Mouse (Mus musculus): ENCODE measurements at regions not wholly inside any gene's neighbourhood (a gene's known extent, or its start where the extent isn't known, plus 50 kb on each side); places are given as distances from the start of the nearest gene placed in this dataset.

- WGBS (ENCODE audit: missing documents): 90% methylated on average over 5 of the region's 5 CpGs
- Histone ChIP-seq H3K27ac (no peak overlapping the region), H3K36me3 (ENCODE audit: inconsistent target) (no peaks in the 10 kb centered on the region), H3K79me2 (ENCODE audit: inconsistent target) (no peaks in the 10 kb centered on the region), H3K4me3 (ENCODE audit: inconsistent target) (no peak overlapping the region)
Observed at GRCm38 (mm10) chr15:11774717-11775116, 132.4 kb downstream of the Npr3 start.

DNA sequence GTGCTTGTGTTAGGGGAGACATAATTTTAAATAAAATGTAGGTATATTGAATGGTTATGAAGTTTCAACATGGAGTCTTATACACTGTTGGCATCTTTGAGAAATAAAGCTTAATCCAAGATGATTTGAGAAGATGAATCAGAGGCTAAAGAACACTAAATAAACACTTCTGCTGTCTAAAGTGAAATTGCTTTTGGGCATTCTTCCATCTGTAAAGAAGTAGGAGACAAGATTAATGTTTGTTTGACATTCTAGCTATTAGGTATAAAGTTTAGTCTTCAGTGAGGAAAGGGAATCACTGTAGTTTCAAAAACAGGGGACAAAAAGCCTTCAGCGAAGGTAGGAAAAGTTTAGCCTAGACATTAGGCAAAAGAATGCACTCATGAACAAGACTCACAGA, 136.5 kb downstream of the Npr3 start:
- Histone ChIP-seq H3K27ac (no peak overlapping the region), H3K4me3 (ENCODE audit: inconsistent target) (no peak overlapping the region), H3K36me3 (ENCODE audit: inconsistent target) (no peaks in the 10 kb centered on the region), H3K79me2 (ENCODE audit: inconsistent target) (no peaks in the 10 kb centered on the region)
- WGBS (ENCODE audit: missing documents): 100% methylated on average over 1 of the region's 1 CpGs

DNA sequence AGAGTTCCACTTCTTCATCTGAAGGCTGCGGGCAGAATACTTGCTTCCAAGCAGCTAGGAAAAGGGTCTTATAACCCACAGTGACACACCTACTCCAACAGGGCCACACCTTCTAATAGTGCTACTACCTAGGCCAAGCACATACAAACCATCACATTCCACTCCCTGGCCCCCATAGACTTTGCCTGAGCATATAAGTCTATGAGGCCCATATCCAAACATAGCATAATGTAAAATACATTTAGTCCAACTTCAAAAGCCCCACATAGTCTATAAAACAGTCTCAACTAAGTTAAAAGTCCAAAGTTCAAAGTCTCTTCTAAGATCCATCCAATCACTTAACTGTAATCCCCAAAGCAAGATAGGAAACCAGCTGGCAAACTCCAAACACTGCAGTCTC, 149.1 kb downstream of the Npr3 start:
- whole genome bisulfite sequencing (ENCODE audit: missing documents): 83% methylated on average over 1 of the region's 1 CpGs
- no peak overlapping the region for H3K4me3 ChIP-seq (ENCODE audit: inconsistent target)
- no peaks in the 10 kb centered on the region for H3K79me2 ChIP-seq (ENCODE audit: inconsistent target)
- H3K36me3 ChIP-seq (ENCODE audit: inconsistent target): no peaks in the 10 kb centered on the region
- H3K27ac ChIP-seq: no peak overlapping the region

DNA sequence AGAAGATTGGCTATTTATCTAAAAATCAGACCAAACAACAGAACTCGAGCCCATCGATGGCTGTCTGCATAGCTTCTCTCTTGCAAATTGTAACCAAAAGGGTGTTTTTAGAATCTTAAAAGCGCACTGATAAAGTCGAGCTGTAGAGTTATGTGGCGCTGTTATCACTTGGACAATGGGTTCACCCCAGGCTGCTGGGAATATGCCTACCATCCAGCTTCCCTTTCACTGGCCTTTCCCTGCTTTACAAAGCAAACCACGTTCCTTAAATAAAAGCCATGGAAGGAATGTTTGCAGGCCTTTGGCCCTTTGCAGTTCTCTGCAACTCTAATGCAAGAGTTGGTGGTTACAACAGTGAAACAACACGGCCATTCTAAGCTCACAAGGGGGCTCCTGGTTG, 150.3 kb downstream of the Npr3 start:
- WGBS (ENCODE audit: missing documents): 85% methylated on average over 7 of the region's 7 CpGs
- H3K36me3 ChIP-seq (ENCODE audit: inconsistent target): no peaks in the 10 kb centered on the region
- H3K4me3 ChIP-seq (ENCODE audit: inconsistent target): no peak overlapping the region
- no peaks in the 10 kb centered on the region for H3K79me2 ChIP-seq (ENCODE audit: inconsistent target)
- H3K27ac ChIP-seq: no peak overlapping the region

- WGBS (ENCODE audit: missing documents): 44% methylated on average over 3 of the region's 3 CpGs
- Histone ChIP-seq H3K36me3 (ENCODE audit: inconsistent target) (no peaks in the 10 kb centered on the region), H3K79me2 (ENCODE audit: inconsistent target) (no peaks in the 10 kb centered on the region), H3K4me3 (ENCODE audit: inconsistent target) (no peak overlapping the region), H3K27ac (no peak overlapping the region)
Observed at GRCm38 (mm10) chr15:11753216-11753615, 153.9 kb downstream of the Npr3 start.

- no peaks in the 10 kb centered on the region for H3K36me3 ChIP-seq (ENCODE audit: inconsistent target)
- H3K27ac ChIP-seq: no peak overlapping the region
- H3K4me3 ChIP-seq (ENCODE audit: inconsistent target): no peak overlapping the region
- H3K79me2 ChIP-seq (ENCODE audit: inconsistent target): no peaks in the 10 kb centered on the region
- WGBS (ENCODE audit: missing documents): 97% methylated on average over 5 of the region's 5 CpGs
Observed at GRCm38 (mm10) chr15:11750893-11751292, 156.2 kb downstream of the Npr3 start.

DNA sequence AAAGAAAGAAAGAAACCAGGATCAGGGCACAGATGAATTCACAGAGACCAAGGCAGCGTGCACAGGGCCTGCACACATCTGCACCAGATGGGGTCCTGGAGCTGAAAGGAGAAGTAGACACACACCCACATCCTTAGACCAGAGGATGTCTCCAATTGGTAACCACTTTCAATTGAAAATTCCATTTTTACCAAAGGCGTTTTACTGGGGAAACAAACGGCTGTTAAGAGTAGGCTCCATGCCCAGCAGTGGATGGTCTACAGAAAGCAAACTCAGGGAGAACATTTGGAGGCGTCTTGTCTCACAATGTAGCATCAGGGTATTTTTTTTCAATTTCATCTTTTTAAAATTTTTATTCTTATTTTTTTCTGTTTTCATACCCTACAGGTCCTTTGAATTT, 157.6 kb downstream of the Npr3 start:
- Histone ChIP-seq H3K79me2 (ENCODE audit: inconsistent target) (no peaks in the 10 kb centered on the region), H3K27ac (no peak overlapping the region), H3K4me3 (ENCODE audit: inconsistent target) (no peak overlapping the region), H3K36me3 (ENCODE audit: inconsistent target) (no peaks in the 10 kb centered on the region)
- 85% methylated on average over 4 of the region's 4 CpGs for WGBS (ENCODE audit: missing documents)

GRCm38 (mm10) chr15:11748306-11748705, 158.8 kb downstream of the Npr3 start:
- Histone ChIP-seq H3K4me3 (ENCODE audit: inconsistent target) (no peak overlapping the region), H3K36me3 (ENCODE audit: inconsistent target) (no peaks in the 10 kb centered on the region), H3K27ac (no peak overlapping the region), H3K79me2 (ENCODE audit: inconsistent target) (no peaks in the 10 kb centered on the region)
- WGBS (ENCODE audit: missing documents): 88% methylated on average over 2 of the region's 2 CpGs

GRCm38 (mm10) chr15:11746754-11747153, 160.3 kb downstream of the Npr3 start:
- Histone ChIP-seq H3K36me3 (ENCODE audit: inconsistent target) (no peaks in the 10 kb centered on the region), H3K4me3 (ENCODE audit: inconsistent target) (no peak overlapping the region), H3K79me2 (ENCODE audit: inconsistent target) (no peaks in the 10 kb centered on the region), H3K27ac (no peak overlapping the region)
- WGBS (ENCODE audit: missing documents): 92% methylated on average over 1 of the region's 1 CpGs

DNA sequence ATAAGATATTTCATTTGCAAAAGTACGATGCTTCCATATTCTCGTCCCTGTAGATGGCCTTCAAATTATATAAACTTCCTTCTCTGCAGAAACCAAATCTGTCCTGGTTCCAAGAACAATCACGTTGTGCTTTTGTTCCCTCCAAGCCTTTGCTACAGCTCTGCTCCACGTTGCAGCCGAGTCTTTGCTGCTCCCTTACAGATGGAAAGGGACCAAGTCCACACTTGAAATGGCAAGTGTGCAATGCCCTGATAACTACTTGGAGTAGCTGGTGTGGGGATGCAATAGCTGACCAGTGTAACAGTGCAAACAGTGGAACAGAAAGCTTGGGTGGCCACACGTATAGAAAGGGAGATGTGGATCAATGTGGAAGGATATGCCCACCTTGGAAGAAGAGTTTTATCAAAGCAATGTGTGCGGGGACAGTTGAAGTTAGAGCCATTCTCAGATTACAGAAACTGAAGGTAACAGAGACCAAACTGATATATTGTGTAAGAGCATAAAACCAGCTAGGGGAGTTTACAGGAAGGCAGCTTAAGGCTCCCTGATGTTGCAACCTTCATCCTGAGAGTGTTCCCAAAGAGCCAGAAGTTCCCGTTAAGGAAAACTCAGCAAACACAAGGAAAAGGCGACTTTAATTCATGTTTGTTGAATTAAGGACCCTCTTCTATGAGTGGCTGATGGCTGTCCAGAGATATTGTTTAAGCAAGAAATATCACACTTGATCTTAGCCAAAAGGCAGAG, 161.3 kb downstream of the Npr3 start:
- no peak overlapping the region for H3K27ac ChIP-seq
- no peaks in the 10 kb centered on the region for H3K79me2 ChIP-seq (ENCODE audit: inconsistent target)
- no peaks in the 10 kb centered on the region for H3K36me3 ChIP-seq (ENCODE audit: inconsistent target)
- 85% methylated on average over 9 of the region's 9 CpGs for WGBS (ENCODE audit: missing documents)
- H3K4me3 ChIP-seq (ENCODE audit: inconsistent target): no peak overlapping the region

GRCm38 (mm10) chr15:11744903-11745302, 162.2 kb downstream of the Npr3 start:
- Histone ChIP-seq H3K27ac (no peak overlapping the region), H3K79me2 (ENCODE audit: inconsistent target) (no peaks in the 10 kb centered on the region), H3K36me3 (ENCODE audit: inconsistent target) (no peaks in the 10 kb centered on the region), H3K4me3 (ENCODE audit: inconsistent target) (no peak overlapping the region)
- 83% methylated on average over 5 of the region's 5 CpGs for WGBS (ENCODE audit: missing documents)

- Histone ChIP-seq H3K4me3 (ENCODE audit: inconsistent target) (no peak overlapping the region), H3K36me3 (ENCODE audit: inconsistent target) (no peaks in the 10 kb centered on the region), H3K27ac (no peak overlapping the region), H3K79me2 (ENCODE audit: inconsistent target) (no peaks in the 10 kb centered on the region)
- WGBS (ENCODE audit: missing documents): 93% methylated on average over 2 of the region's 2 CpGs
Observed at GRCm38 (mm10) chr15:11744296-11744695, 162.8 kb downstream of the Npr3 start.

DNA sequence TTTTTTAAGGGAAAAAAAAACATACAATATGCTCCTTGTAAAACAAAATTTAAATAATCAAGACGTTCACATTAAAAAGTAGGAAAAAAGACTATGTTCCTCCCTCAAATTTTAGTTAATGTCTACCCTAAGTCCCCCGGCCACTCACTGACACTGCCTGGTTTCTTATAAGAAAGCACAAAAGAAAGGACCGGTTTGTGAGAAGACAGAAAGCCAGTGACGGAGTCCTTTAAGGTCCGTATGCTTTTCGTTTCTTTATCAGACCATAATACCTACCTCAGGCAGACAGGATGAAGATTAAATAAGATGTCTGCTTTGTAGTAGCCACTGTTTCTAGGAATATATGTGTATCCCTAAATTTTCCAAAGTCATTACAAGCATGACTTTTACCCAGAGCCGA, 164.3 kb downstream of the Npr3 start:
- WGBS (ENCODE audit: missing documents): 98% methylated on average over 6 of the region's 7 CpGs

DNA sequence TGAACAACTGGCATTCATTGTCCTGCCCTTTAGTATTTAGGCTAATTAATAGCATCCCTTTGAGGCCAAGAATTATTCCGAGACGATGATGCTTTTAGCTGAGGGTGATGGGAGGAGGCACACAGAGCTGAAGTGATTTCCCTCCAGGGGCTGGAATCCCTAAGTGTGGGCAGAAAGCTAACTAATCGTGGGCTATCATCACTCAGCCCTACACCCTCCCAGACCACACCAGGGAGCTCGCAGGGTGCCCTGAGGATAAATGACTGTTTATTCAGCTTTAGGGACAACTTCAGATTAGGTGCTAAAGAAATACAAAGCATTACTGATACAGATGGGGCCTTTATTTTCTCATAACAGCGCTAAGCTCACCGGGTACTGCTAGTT, 164.7 kb downstream of the Npr3 start:
- WGBS (ENCODE audit: missing documents): 80% methylated on average over 6 of the region's 6 CpGs
- Histone ChIP-seq H3K36me3 (ENCODE audit: inconsistent target) (no peaks in the 10 kb centered on the region), H3K27ac (no peak overlapping the region), H3K79me2 (ENCODE audit: inconsistent target) (no peaks in the 10 kb centered on the region), H3K4me3 (ENCODE audit: inconsistent target) (no peak overlapping the region)

More for the DNA sequence above, 164.3 kb downstream of the Npr3 start:
- Histone ChIP-seq H3K27ac (no peak overlapping the region), H3K4me3 (ENCODE audit: inconsistent target) (no peak overlapping the region), H3K79me2 (ENCODE audit: inconsistent target) (no peaks in the 10 kb centered on the region), H3K36me3 (ENCODE audit: inconsistent target) (no peaks in the 10 kb centered on the region)

DNA sequence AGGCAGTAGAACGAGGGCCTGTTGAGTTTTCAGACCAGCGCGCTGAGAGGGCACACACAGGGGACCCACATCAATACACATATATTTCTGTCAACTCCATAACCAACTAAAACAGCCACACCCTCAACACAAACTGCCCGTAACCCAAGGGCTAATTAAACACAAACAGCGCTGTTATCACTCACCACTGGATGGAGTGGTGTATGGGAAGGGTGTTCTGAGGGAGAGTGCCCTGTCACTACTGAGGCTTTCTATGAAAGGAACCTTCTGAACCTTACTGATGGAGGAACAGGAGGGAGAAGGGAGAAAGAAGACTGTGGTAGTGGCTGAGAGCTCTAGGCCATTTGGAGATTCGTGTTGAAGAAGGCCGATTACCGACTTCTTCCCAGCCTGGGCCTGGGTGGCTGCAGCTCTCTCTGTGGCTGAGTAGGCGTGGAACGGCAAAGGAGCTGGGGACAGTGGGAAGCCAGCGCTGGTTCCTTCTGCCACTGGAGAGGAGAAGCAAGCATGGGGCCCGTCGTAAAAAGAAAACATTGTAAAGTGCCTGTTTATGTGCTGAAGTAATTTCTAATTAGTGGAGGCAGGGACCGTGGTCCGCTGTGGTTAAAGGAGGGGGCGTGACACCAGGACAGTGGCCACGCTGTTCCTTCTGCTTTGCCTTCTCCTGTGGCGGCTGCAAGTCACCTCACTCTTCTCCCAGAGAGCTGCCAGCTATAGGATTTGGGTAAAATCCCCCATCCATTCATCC, 165.3 kb downstream of the Npr3 start:
- no peak overlapping the region for H3K4me3 ChIP-seq (ENCODE audit: inconsistent target)
- no peaks in the 10 kb centered on the region for H3K36me3 ChIP-seq (ENCODE audit: inconsistent target)
- no peak overlapping the region for H3K27ac ChIP-seq
- 64% methylated on average over 17 of the region's 18 CpGs for WGBS (ENCODE audit: missing documents)
- no peaks in the 10 kb centered on the region for H3K79me2 ChIP-seq (ENCODE audit: inconsistent target)
